Mouse (Mus musculus) hindbrain, embryonic 12.5 days (tissue): Measurements from ENCODE around the gene Blm. TPM values are rescaled to one million over a fixed set of nuclear protein-coding genes. Genes with fewer than 3 reads are reported as not detected.

Experiments
- ATAC-seq: fragments of 200-750 bp; cut with Nextera tagmentation; 2 replicates; pipeline ENCODE4 v1.8.0; 2017; ENCODE audit warnings: moderate TSS enrichment; ENCODE audit not compliant: low FRiP score
- H3K27ac ChIP-seq: fragments of 300-500 bp; sonication (generic); 2 replicates; pipeline ENCODE4 v1.5.1; 2016; ENCODE audit warnings: mild to moderate bottlenecking
- H3K27me3 ChIP-seq: fragments of 300-500 bp; sonication (generic); 2 replicates; pipeline ENCODE4 v1.6.1; 2016; ENCODE audit warnings: mild to moderate bottlenecking
- H3K36me3 ChIP-seq: fragments of 300-500 bp; sonication (generic); 2 replicates; pipeline ENCODE4 v1.6.1; 2016; ENCODE audit warnings: mild to moderate bottlenecking
- H3K4me1 ChIP-seq: fragments of 300-500 bp; sonication (generic); 2 replicates; pipeline ENCODE4 v1.6.1; 2016
- H3K4me2 ChIP-seq: fragments of 300-500 bp; sonication (generic); replicated peaks from 2 replicates; pipeline ENCODE4 v1.6.1; 2016; ENCODE audit warnings: mild to moderate bottlenecking
- H3K4me3 ChIP-seq: fragments of 300-500 bp; sonication (generic); 2 replicates; pipeline ENCODE4 v1.5.1; 2016; ENCODE audit warnings: mild to moderate bottlenecking
- H3K9ac ChIP-seq: fragments of 300-500 bp; sonication (generic); 2 replicates; pipeline ENCODE4 v1.6.1; 2016; ENCODE audit warnings: mild to moderate bottlenecking, moderate library complexity
- H3K9me3 ChIP-seq: fragments of 300-500 bp; sonication (generic); replicated peaks from 2 replicates; pipeline ENCODE4 v1.6.1; 2016; ENCODE audit warnings: mild to moderate bottlenecking
- WGBS: fragments of 180-500 bp; shearing (Covaris S2); methylation state at CpG from one replicate; pipeline ENCODE4 v1.1.7; 2016; 5-methylcytosine and 5-hydroxymethylcytosine counted together
- polyA plus RNA-seq: library from polyadenylated mRNA; unstranded; fragments of >200 nt; fragmentation: Nextera tagmentation; extraction: Ambion mirVana; gene quantifications from 2 replicates; pipeline ENCODE4 v1.2.1, GENCODE M21; 2016

Gene Blm
- polyA plus RNA-seq, 1 experiment from 2014 or later: 24.7 TPM

- Histone ChIP-seq H3K36me3 (0 out of 2 replicates have a peak, but pooled peaks cover 5% of the 10 kb centered on the region), H3K27me3 (no peaks in the 10 kb centered on the region), H3K9ac (no peak overlapping the region), H3K4me2 (no peak overlapping the region), H3K27ac (no peak overlapping the region), H3K4me1 (no peaks in the 10 kb centered on the region), H3K4me3 (no peak overlapping the region), H3K9me3 (no peaks in the 10 kb centered on the region)
- no peak for ATAC-seq
- WGBS: 93% methylated on average over 4 of the region's 4 CpGs
Measured at GRCm38 (mm10) chr7:80487239-80487638, 47.7 kb downstream of the Blm start.

GRCm38 (mm10) chr7:80480097-80480496 is 54.8 kb downstream of the Blm start:
- ATAC-seq: no peak

GRCm38 (mm10) chr7:80473837-80474236 is 61.1 kb downstream of the Blm start:
- no peak overlapping the region for H3K27ac ChIP-seq
- no peak overlapping the region for H3K4me3 ChIP-seq
- 95% methylated on average over 7 of the region's 7 CpGs for WGBS
- no peak overlapping the region for H3K4me2 ChIP-seq
- no peak overlapping the region for H3K9ac ChIP-seq
- no peaks in the 10 kb centered on the region for H3K4me1 ChIP-seq
- no peaks in the 10 kb centered on the region for H3K27me3 ChIP-seq
- no peaks in the 10 kb centered on the region; the same call in 1 of the 2 replicates for H3K9me3 ChIP-seq
- no peak for ATAC-seq
- H3K36me3 ChIP-seq: peaks cover 14% of the 10 kb centered on the region

More at GRCm38 (mm10) chr7:80480097-80480496, 54.8 kb downstream of the Blm start:
- no peaks in the 10 kb centered on the region for H3K27me3 ChIP-seq
- 74% methylated on average over 7 of the region's 7 CpGs for WGBS
- H3K4me1 ChIP-seq: no peaks in the 10 kb centered on the region
- H3K4me3 ChIP-seq: no peak overlapping the region
- H3K27ac ChIP-seq: no peak overlapping the region
- H3K9me3 ChIP-seq: no peaks in the 10 kb centered on the region; the same call in 1 of the 2 replicates
- peaks cover 13% of the 10 kb centered on the region for H3K36me3 ChIP-seq
- H3K9ac ChIP-seq: no peak overlapping the region
- no peak overlapping the region for H3K4me2 ChIP-seq

- H3K27ac ChIP-seq: no peak overlapping the region
- no peak for ATAC-seq
- no peak overlapping the region for H3K4me2 ChIP-seq
- no peak overlapping the region for H3K4me3 ChIP-seq
- no peaks in the 10 kb centered on the region for H3K4me1 ChIP-seq
- no peaks in the 10 kb centered on the region for H3K9me3 ChIP-seq
- no peak overlapping the region for H3K9ac ChIP-seq
- H3K27me3 ChIP-seq: no peaks in the 10 kb centered on the region
- peaks cover 33% of the 10 kb centered on the region for H3K36me3 ChIP-seq
- WGBS: 92% methylated on average over 2 of the region's 2 CpGs
Measured at GRCm38 (mm10) chr7:80468851-80469250, 66.1 kb downstream of the Blm start.

- ATAC-seq: no peak
Measured at GRCm38 (mm10) chr7:80467334-80467733, 67.6 kb downstream of the Blm start.

GRCm38 (mm10) chr7:80464831-80465230 is 70.1 kb downstream of the Blm start:
- peaks cover 36% of the 10 kb centered on the region for H3K36me3 ChIP-seq
- WGBS: 90% methylated on average over 5 of the region's 5 CpGs

More at GRCm38 (mm10) chr7:80467334-80467733, 67.6 kb downstream of the Blm start:
- no peak overlapping the region for H3K4me2 ChIP-seq
- H3K9me3 ChIP-seq: no peaks in the 10 kb centered on the region
- no peak overlapping the region for H3K4me3 ChIP-seq
- no peak overlapping the region for H3K27ac ChIP-seq
- peaks cover 33% of the 10 kb centered on the region for H3K36me3 ChIP-seq
- H3K4me1 ChIP-seq: no peaks in the 10 kb centered on the region
- 98% methylated on average over 2 of the region's 2 CpGs for WGBS
- no peaks in the 10 kb centered on the region for H3K27me3 ChIP-seq
- no peak overlapping the region for H3K9ac ChIP-seq

GRCm38 (mm10) chr7:80461891-80462290 is 73.0 kb downstream of the Blm start:
- 94% methylated on average over 7 of the region's 7 CpGs for WGBS
- H3K4me1 ChIP-seq: no peaks in the 10 kb centered on the region
- no peak overlapping the region for H3K9ac ChIP-seq
- no peak overlapping the region for H3K4me3 ChIP-seq
- ATAC-seq: no peak
- no peaks in the 10 kb centered on the region for H3K27me3 ChIP-seq
- H3K27ac ChIP-seq: no peak overlapping the region
- H3K36me3 ChIP-seq: peaks cover 38% of the 10 kb centered on the region
- H3K9me3 ChIP-seq: no peaks in the 10 kb centered on the region
- H3K4me2 ChIP-seq: no peak overlapping the region

More at GRCm38 (mm10) chr7:80464831-80465230, 70.1 kb downstream of the Blm start:
- no peak overlapping the region for H3K4me2 ChIP-seq
- no peak overlapping the region for H3K4me3 ChIP-seq
- no peaks in the 10 kb centered on the region for H3K4me1 ChIP-seq
- no peaks in the 10 kb centered on the region for H3K27me3 ChIP-seq
- H3K27ac ChIP-seq: no peak overlapping the region
- H3K9me3 ChIP-seq: no peaks in the 10 kb centered on the region
- ATAC-seq: no peak
- no peak overlapping the region for H3K9ac ChIP-seq

- no peaks in the 10 kb centered on the region for H3K4me1 ChIP-seq
- H3K4me2 ChIP-seq: no peak overlapping the region
- 92% methylated on average over 4 of the region's 4 CpGs for WGBS
- H3K27ac ChIP-seq: no peak overlapping the region
- peaks cover 39% of the 10 kb centered on the region for H3K36me3 ChIP-seq
- H3K9ac ChIP-seq: no peak overlapping the region
- no peaks in the 10 kb centered on the region for H3K9me3 ChIP-seq
- H3K27me3 ChIP-seq: no peaks in the 10 kb centered on the region
- no peak overlapping the region for H3K4me3 ChIP-seq
- no peak for ATAC-seq
Measured at GRCm38 (mm10) chr7:80460892-80461291, 74.0 kb downstream of the Blm start.

GRCm38 (mm10) chr7:80460199-80460598 is 74.7 kb downstream of the Blm start:
- Histone ChIP-seq H3K27me3 (no peaks in the 10 kb centered on the region), H3K9me3 (no peaks in the 10 kb centered on the region), H3K4me3 (no peak overlapping the region), H3K4me1 (no peaks in the 10 kb centered on the region), H3K4me2 (no peak overlapping the region), H3K27ac (no peak overlapping the region), H3K9ac (no peak overlapping the region), H3K36me3 (peaks cover 38% of the 10 kb centered on the region)
- 93% methylated on average over 5 of the region's 5 CpGs for WGBS
- no peak for ATAC-seq

- 90% methylated on average over 3 of the region's 3 CpGs for WGBS
- Histone ChIP-seq H3K4me2 (no peak overlapping the region), H3K36me3 (peaks cover 53% of the 10 kb centered on the region)
Measured at GRCm38 (mm10) chr7:80457831-80458343, 77.0 kb downstream of the Blm start.

GRCm38 (mm10) chr7:80457241-80457640 is 77.7 kb downstream of the Blm start:
- H3K4me2 ChIP-seq: no peak overlapping the region
- ATAC-seq: no peak
- H3K27ac ChIP-seq: no peak overlapping the region
- no peak overlapping the region for H3K4me3 ChIP-seq
- 88% methylated on average over 6 of the region's 6 CpGs for WGBS
- H3K27me3 ChIP-seq: no peaks in the 10 kb centered on the region
- no peak overlapping the region for H3K9ac ChIP-seq
- H3K36me3 ChIP-seq: peaks cover 50% of the 10 kb centered on the region
- no peaks in the 10 kb centered on the region for H3K4me1 ChIP-seq
- H3K9me3 ChIP-seq: no peaks in the 10 kb centered on the region

More at GRCm38 (mm10) chr7:80457831-80458343, 77.0 kb downstream of the Blm start:
- no peaks in the 10 kb centered on the region for H3K9me3 ChIP-seq
- H3K27me3 ChIP-seq: no peaks in the 10 kb centered on the region
- no peaks in the 10 kb centered on the region for H3K4me1 ChIP-seq
- no peak overlapping the region for H3K27ac ChIP-seq
- no peak overlapping the region for H3K9ac ChIP-seq
- no peak overlapping the region for H3K4me3 ChIP-seq
- ATAC-seq: no peak

- Histone ChIP-seq H3K36me3 (peaks cover 56% of the 10 kb centered on the region), H3K9me3 (no peaks in the 10 kb centered on the region), H3K27me3 (no peaks in the 10 kb centered on the region), H3K9ac (no peak overlapping the region), H3K4me1 (no peaks in the 10 kb centered on the region), H3K27ac (no peak overlapping the region), H3K4me3 (no peak overlapping the region), H3K4me2 (no peak overlapping the region)
- WGBS: 87% methylated on average over 6 of the region's 6 CpGs
- ATAC-seq: no peak
Measured at GRCm38 (mm10) chr7:80456327-80456726, 78.6 kb downstream of the Blm start.

- 83% methylated on average over 4 of the region's 4 CpGs for WGBS
- no peak overlapping the region for H3K4me2 ChIP-seq
- peaks cover 56% of the 10 kb centered on the region for H3K36me3 ChIP-seq
- ATAC-seq: no peak
- no peaks in the 10 kb centered on the region for H3K27me3 ChIP-seq
- H3K9me3 ChIP-seq: no peaks in the 10 kb centered on the region
- no peak overlapping the region for H3K9ac ChIP-seq
- H3K27ac ChIP-seq: no peak overlapping the region
- H3K4me1 ChIP-seq: no peaks in the 10 kb centered on the region
- no peak overlapping the region for H3K4me3 ChIP-seq
Measured at GRCm38 (mm10) chr7:80455505-80456160, 79.3 kb downstream of the Blm start.
